Mouse (Mus musculus): ENCODE results near the gene Pnpla1. TPM values are rescaled to one million over a fixed set of nuclear protein-coding genes. Genes with fewer than 3 reads are reported as not detected.

The Pnpla1 gene
- total and polyA plus RNA-seq, 3 experiments: not detected

GRCm38 (mm10) chr17:28922096-28922495, 63.9 kb downstream of the Pnpla1 start:
- Histone ChIP-seq H3K4me2 (ENCODE audit: insufficient read depth, low read depth, poor library complexity, severe bottlenecking) (no peak overlapping the region), H3K79me2 (replicated peaks; ENCODE audit: control insufficient read depth, extremely low read depth, insufficient read depth, poor library complexity, severe bottlenecking) (no peaks in the 10 kb centered on the region), H3K9me3 (replicated peaks; ENCODE audit: low read length) (no peaks in the 10 kb centered on the region), H3K27ac (ENCODE audit: insufficient read depth, low read depth) (no peak overlapping the region), H3K4me1 (ENCODE audit: control insufficient read depth in 1 of 2, insufficient read depth in 2 of 2) (peaks cover 11 to 23% of the 10 kb centered on the region in 2 experiments), H3K9ac (ENCODE audit: insufficient read depth, low read depth) (no peak overlapping the region), H3K36me3 (replicated peaks in 1 of 2; ENCODE audit: control insufficient read depth in 1 of 2, insufficient read depth in 1 of 2, low read length in 1 of 2) (no peaks in the 10 kb centered on the region), H3K4me3 (replicated peaks in 1 of 3; ENCODE audit: low read depth in 2 of 3, low read length in 2 of 3, poor library complexity in 1 of 3) (no peak overlapping the region), H3K27me3 (replicated peaks) (no peaks in the 10 kb centered on the region)
- TF ChIP-seq JUND (conservative IDR thresholded peaks at IDR 0.05; ENCODE audit: low read depth, low read length): no peak
- no peak for TF ChIP-seq BHLHE40 (IDR thresholded peaks at IDR 0.05; ENCODE audit: low read depth, low read length)
- no peak for TF ChIP-seq ZC3H11A (IDR thresholded peaks at IDR 0.05; ENCODE audit: low read depth, low read length)
- no peak for TF ChIP-seq KAT2A (IDR thresholded peaks at IDR 0.05; ENCODE audit: insufficient replicate concordance, low read length)
- no peak for TF ChIP-seq RCOR1 (conservative IDR thresholded peaks at IDR 0.05; ENCODE audit: low read depth, low read length)
- no peak for TF ChIP-seq PAX5 (IDR thresholded peaks at IDR 0.05; ENCODE audit: low read length)
- no peak for TF ChIP-seq CHD1 (IDR thresholded peaks at IDR 0.05; ENCODE audit: low read depth, low read length)
- no peak for TF ChIP-seq TCF12 (IDR thresholded peaks at IDR 0.05; ENCODE audit: low read depth, low read length)
- no peak for TF ChIP-seq MAX (IDR thresholded peaks at IDR 0.05; ENCODE audit: low read length)
- no peak for TF ChIP-seq MYC (IDR thresholded peaks at IDR 0.05; ENCODE audit: low read depth, low read length)
- no peak for TF ChIP-seq ELF1 (IDR thresholded peaks at IDR 0.05; ENCODE audit: low read depth, low read length)
- TF ChIP-seq ZNF384 (IDR thresholded peaks at IDR 0.05; ENCODE audit: low read depth, low read length): no peak
- TF ChIP-seq SIN3A (IDR thresholded peaks at IDR 0.05; ENCODE audit: low read length): no peak
- no peak for TF ChIP-seq TBP (conservative IDR thresholded peaks at IDR 0.05; ENCODE audit: low read depth, low read length)
- no peak for TF ChIP-seq CTCF (conservative IDR thresholded peaks at IDR 0.05 in 1 of 2, IDR thresholded peaks at IDR 0.05 in 1 of 2; ENCODE audit: low read depth in 2 of 2, low read length in 2 of 2)
- no peak for TF ChIP-seq MAFK (IDR thresholded peaks at IDR 0.05; ENCODE audit: insufficient replicate concordance, low read length)
- dilution Hi-C loops (cut with MboI; ENCODE audit: extremely low pct_ligation_motif_present, extremely low pct_unique_long_range_greater_than_20kb, low sequenced_read_pairs) (no loop called here), in situ Hi-C loops (cut with MboI; ENCODE audit: low pct_ligation_motif_present, low pct_unique_long_range_greater_than_20kb, low sequenced_read_pairs) (no loop called here)
- DNase-seq (ENCODE audit: extremely low read depth): no peak

- Histone ChIP-seq H3K9me3 (replicated peaks; ENCODE audit: low read length) (no peaks in the 10 kb centered on the region), H3K4me3 (replicated peaks in 1 of 3; ENCODE audit: low read depth in 2 of 3, low read length in 2 of 3, poor library complexity in 1 of 3) (no peak overlapping the region), H3K27me3 (replicated peaks) (no peaks in the 10 kb centered on the region), H3K27ac (ENCODE audit: insufficient read depth, low read depth) (peak overlapping the region; percentile 50), H3K79me2 (replicated peaks; ENCODE audit: control insufficient read depth, extremely low read depth, insufficient read depth, poor library complexity, severe bottlenecking) (no peaks in the 10 kb centered on the region), H3K9ac (ENCODE audit: insufficient read depth, low read depth) (no peak overlapping the region), H3K4me2 (ENCODE audit: insufficient read depth, low read depth, poor library complexity, severe bottlenecking) (no peak overlapping the region), H3K36me3 (replicated peaks in 1 of 2; ENCODE audit: control insufficient read depth in 1 of 2, insufficient read depth in 1 of 2, low read length in 1 of 2) (no peaks in the 10 kb centered on the region), H3K4me1 (ENCODE audit: control insufficient read depth in 1 of 2, insufficient read depth in 2 of 2) (peaks cover 11 to 23% of the 10 kb centered on the region in 2 experiments)
- dilution Hi-C loops (cut with MboI; ENCODE audit: extremely low pct_ligation_motif_present, extremely low pct_unique_long_range_greater_than_20kb, low sequenced_read_pairs): no loop called here
- TF ChIP-seq SIN3A (IDR thresholded peaks at IDR 0.05; ENCODE audit: low read length) (no peak), MEF2A (IDR thresholded peaks at IDR 0.05; ENCODE audit: borderline replicate concordance, low read depth, low read length) (peak; percentile 66; the same call in 1 of the 2 replicates), IRF4 (IDR thresholded peaks at IDR 0.05; ENCODE audit: low read depth, low read length) (peak; percentile 41; the same call in 1 of the 2 replicates), ZKSCAN1 (IDR thresholded peaks at IDR 0.05; ENCODE audit: borderline replicate concordance, low read depth, low read length) (no peak)
- in situ Hi-C loops (cut with MboI; ENCODE audit: low pct_ligation_motif_present, low pct_unique_long_range_greater_than_20kb, low sequenced_read_pairs): no loop called here
- DNase-seq (ENCODE audit: extremely low read depth): no peak
Measured at GRCm38 (mm10) chr17:28924957-28925595, 66.9 kb downstream of the Pnpla1 start.

Measured in CH12.LX (cell line).